9 mouse cellular contexts compared by ENCODE assay signal in the genomic region with DNA sequence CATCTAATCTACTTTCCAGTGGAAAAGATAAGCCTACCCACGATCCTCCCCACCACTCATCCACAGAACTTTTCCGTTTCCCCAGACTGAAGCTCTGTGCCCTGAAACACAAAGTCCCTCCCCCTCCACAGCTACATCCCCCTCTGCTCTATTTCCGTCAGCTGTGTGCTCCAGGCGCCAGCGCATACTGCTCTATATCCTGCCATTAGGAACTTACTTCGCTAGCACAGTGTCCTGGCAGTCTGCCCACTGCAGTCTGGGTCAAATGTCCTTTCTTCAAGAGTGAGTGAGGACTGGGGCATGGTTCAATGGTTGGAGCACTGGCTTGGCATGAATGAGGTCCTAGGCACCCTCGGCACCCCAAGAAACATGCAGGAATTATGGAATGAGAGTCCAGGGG. TPM values are rescaled to one million over a fixed set of nuclear protein-coding genes. Genes with fewer than 3 reads are reported as not detected.
DNase-seq lines count a peak whose midpoint lies in the region; ATAC-seq and TF ChIP-seq lines count a peak whose summit lies in the region.
"Had no signal": no experiment of that assay in that cellular context is flagged by ENCODE, and none has a peak within 500 bp of the region (broad histone marks: within the 10 kb centered on the region; RNA-seq: fewer than 3 reads in every experiment).

No protein-coding gene starts in this region.

- H3K4me2 ChIP-seq in lung, embryonic 16.5 days (ENCODE audit: low read depth, low read length), result no peak overlapping the region

- H3K9ac ChIP-seq in lung, embryonic 16.5 days (ENCODE audit: low read length), result no peak overlapping the region

- no peaks in the 10 kb centered on the region for H3K27me3 ChIP-seq in lung, embryonic 16.5 days (ENCODE audit: control insufficient read depth, insufficient read depth, low read depth, low read length)

- DNase-seq in adrenal gland, postnatal 14 days, result peak; percentile 69
- DNase-seq in adrenal gland, adult 18-20 months (ENCODE audit: low spot score in 2 of 2), result no peak
- DNase-seq in lung, adult 2 months, result no peak
- DNase-seq in kidney, adult 8-10 months, result peak; percentile 66 to 80
- peak; percentile 45 for DNase-seq in lung, postnatal 14 days
- DNase-seq in spleen, postnatal 14 days (ENCODE audit: low spot score in 2 of 2), result no peak
- no peak for DNase-seq in embryo, embryonic 9.5 days (ENCODE audit: extremely low spot score)
- DNase-seq: cerebellum, postnatal 14 days had no signal

- H3K36me3 ChIP-seq in lung, embryonic 16.5 days (ENCODE audit: control insufficient read depth, insufficient read depth, low read length), result no peaks in the 10 kb centered on the region

- H3K9me3 ChIP-seq in lung, embryonic 16.5 days (ENCODE audit: control insufficient read depth, low read length), result no peaks in the 10 kb centered on the region

- no peak overlapping the region for H3K4me3 ChIP-seq in lung, embryonic 16.5 days (ENCODE audit: low read length)
- no peak overlapping the region for H3K4me3 ChIP-seq in lung, adult 2 months (replicated peaks; ENCODE audit: extremely low read depth, low read depth, low read length)

- no peak for TF ChIP-seq POLR2A in lung, adult 2 months (IDR thresholded peaks at IDR 0.05; ENCODE audit: borderline replicate concordance, extremely low read depth, low read depth, low read length)

- no peaks in the 10 kb centered on the region for H3K4me1 ChIP-seq in lung, embryonic 16.5 days (replicated peaks; ENCODE audit: control insufficient read depth, insufficient read depth, low read length)
- no peaks in the 10 kb centered on the region for H3K4me1 ChIP-seq in lung, adult 2 months (ENCODE audit: control insufficient read depth, insufficient read depth, low read length)

- peak; percentile 77 for ATAC-seq in lung, embryonic 16.5 days (ENCODE audit: low read depth)

- no peak for TF ChIP-seq CTCF in lung, adult 2 months (IDR thresholded peaks at IDR 0.05; ENCODE audit: insufficient read depth, low read length)

- H3K27ac ChIP-seq in lung, embryonic 16.5 days (ENCODE audit: low read length), result no peak overlapping the region

- WGBS in lung, embryonic 16.5 days, result 40% methylated on average over 7 of the region's 7 CpGs
- 35% methylated on average over 7 of the region's 7 CpGs for WGBS in lung, adult 2 months

RNA-seq across cellular contexts. Expression of gene Scarb1, which starts 23.0 kb away (rescaled TPM):
- total RNA-seq in adrenal gland, postnatal 14 days (2021), result 1,757 and 2,166 TPM in 2 replicates
- 1,000 to 10,000 TPM; 2,973 to 3,724 TPM for total RNA-seq in adrenal gland, adult 18-20 months (2021)
- 65.9 and 66.6 TPM in 2 replicates for polyA plus RNA-seq in lung, embryonic 16.5 days (2015; fragmentation: Nextera tagmentation; extraction: Ambion mirVana)
- 173 and 196 TPM in 2 replicates for polyA plus RNA-seq in lung, adult 2 months (2012; rRNA removed)

RNA-seq across cellular contexts. Expression of gene Gm10382, which starts 25.2 kb away (rescaled TPM):
- 0.26 and 0.49 TPM in 2 replicates for total RNA-seq in adrenal gland, postnatal 14 days (2021)
- total RNA-seq in adrenal gland, adult 18-20 months (2021), result under 1 TPM; 0.42 to 0.50 TPM
- polyA plus RNA-seq in lung, embryonic 16.5 days (2015; fragmentation: Nextera tagmentation; extraction: Ambion mirVana), result 0.29 and 0.36 TPM in 2 replicates
- polyA plus RNA-seq in lung, adult 2 months (2012; rRNA removed), result 0.20 and 0.25 TPM in 2 replicates

RNA-seq across cellular contexts. Expression of gene Ubc, which starts 26.1 kb away (rescaled TPM):
- 1,142 and 1,189 TPM in 2 replicates for total RNA-seq in adrenal gland, postnatal 14 days (2021)
- total RNA-seq in adrenal gland, adult 18-20 months (2021), result 1,000 to 10,000 TPM; 1,721 to 2,004 TPM
- polyA plus RNA-seq in lung, embryonic 16.5 days (2015; fragmentation: Nextera tagmentation; extraction: Ambion mirVana), result 1,152 and 1,205 TPM in 2 replicates
- 705 and 874 TPM in 2 replicates for polyA plus RNA-seq in lung, adult 2 months (2012; rRNA removed)

Comparison
In these comparisons a context has a peak if more than half of its experiments do, and no peak if none do; other contexts are left out.
1. DNase-seq: peak in adrenal gland, postnatal 14 days (single experiment), kidney, adult 8-10 months (2 of 2) and lung, postnatal 14 days (single experiment); none in adrenal gland, adult 18-20 months (0 of 2), lung, adult 2 months (single experiment), spleen, postnatal 14 days (0 of 2) and embryo, embryonic 9.5 days (single experiment).